Mouse (Mus musculus): ENCODE data around the gene Mpz. TPM values are rescaled to one million over a fixed set of nuclear protein-coding genes. Genes with fewer than 3 reads are reported as not detected.

The Mpz gene
- polyA plus RNA-seq (2021), result 0.06 TPM

- ChIA-PET POLR2A (interaction anchor here (0.9 to 1.2 kb wide), 2 partner anchors 29 to 83 kb away, joined by 3 to 4 read pairs; no protein-coding TSS in a partner anchor), CTCF (interaction anchor here (1.0 to 3.0 kb wide), 7 partner anchors 11 to 71 kb away, joined by 3 to 8 read pairs (median 3); no protein-coding TSS in a partner anchor)
- ATAC-seq, result peak; percentile 90
- peak; percentile 54 for DNase-seq (ENCODE audit: low read depth, low spot score)
- in situ Hi-C loops (cut with MboI; ENCODE audit: low pct_unique_long_range_greater_than_20kb), result no loop called here
- no peak for TF ChIP-seq CTCF (IDR thresholded peaks at IDR 0.05)
- H3K27me3 ChIP-seq, result no peaks in the 10 kb centered on the region
These were observed at the start of gene Mpz, which contains the start of gene Sdhc for GRCm38 (mm10) chr1:171149974-171150760. Gene Mpz, plus strand, starts transcription at chr1:171150711. Gene Sdhc, minus strand, starts transcription at chr1:171150603.

- in situ Hi-C loops (cut with MboI; ENCODE audit: low pct_unique_long_range_greater_than_20kb), result loop anchor here (10.0 kb wide), 1 partner anchor 206 kb away; no protein-coding TSS in a partner anchor
- POLR2A ChIA-PET, result no interaction called here
- DNase-seq (ENCODE audit: low read depth, low spot score), result no peak
- no peak for ATAC-seq
- H3K27me3 ChIP-seq, result no peaks in the 10 kb centered on the region
- CTCF ChIA-PET, result no interaction called here
- TF ChIP-seq CTCF (IDR thresholded peaks at IDR 0.05), result no peak
These were observed 49.5 kb upstream of the Mpz start for GRCm38 (mm10) chr1:171101033-171101432.

GRCm38 (mm10) chr1:171101733-171102546 is 48.6 kb upstream of the Mpz start:
- ChIA-PET POLR2A (interaction anchor here (0.7 kb wide), 1 partner anchor 12 kb away, joined by 3 read pairs; the partner anchor contains the start of gene Cfap126), CTCF (interaction anchor here (1.0 to 1.8 kb wide), 4 partner anchors 9 to 179 kb away, joined by 3 to 12 read pairs (median 4); partner anchors contain the start of gene Ppox)
- peak; percentile 4 for TF ChIP-seq CTCF (IDR thresholded peaks at IDR 0.05)
- DNase-seq (ENCODE audit: low read depth, low spot score) (peak; percentile 48), ATAC-seq (peak; percentile 77)
- in situ Hi-C loops (cut with MboI; ENCODE audit: low pct_unique_long_range_greater_than_20kb), result loop anchor here (10.0 kb wide), 1 partner anchor 207 kb away; no protein-coding TSS in a partner anchor
- no peaks in the 10 kb centered on the region for H3K27me3 ChIP-seq

- H3K27me3 ChIP-seq, result no peaks in the 10 kb centered on the region
- DNase-seq (ENCODE audit: low read depth, low spot score), result no peak
- ATAC-seq, result peak; percentile 74
- in situ Hi-C loops (cut with MboI; ENCODE audit: low pct_unique_long_range_greater_than_20kb), result loop anchor here (10.0 kb wide), 1 partner anchor 208 kb away; no protein-coding TSS in a partner anchor
- POLR2A ChIA-PET, result no interaction called here
- TF ChIP-seq CTCF (IDR thresholded peaks at IDR 0.05), result no peak
- CTCF ChIA-PET, result interaction anchor here (1.0 to 1.8 kb wide), 4 partner anchors 9 to 178 kb away, joined by 3 to 12 read pairs (median 4); partner anchors contain the start of gene Ppox
These were observed 47.8 kb upstream of the Mpz start for GRCm38 (mm10) chr1:171102547-171103177.

GRCm38 (mm10) chr1:171103179-171103840 is 47.2 kb upstream of the Mpz start:
- DNase-seq (ENCODE audit: low read depth, low spot score) (no peak), ATAC-seq (no peak)
- H3K27me3 ChIP-seq, result no peaks in the 10 kb centered on the region
- ChIA-PET POLR2A (no interaction called here), CTCF (interaction anchor here (1.4 to 1.8 kb wide), 3 partner anchors 8 to 64 kb away, joined by 3 to 12 read pairs (median 4); no protein-coding TSS in a partner anchor)
- no peak for TF ChIP-seq CTCF (IDR thresholded peaks at IDR 0.05)
- in situ Hi-C loops (cut with MboI; ENCODE audit: low pct_unique_long_range_greater_than_20kb), result loop anchor here (10.0 kb wide), 1 partner anchor 209 kb away; no protein-coding TSS in a partner anchor

GRCm38 (mm10) chr1:171105226-171105625 is 45.3 kb upstream of the Mpz start:
- POLR2A ChIA-PET, result no interaction called here
- no peak for DNase-seq (ENCODE audit: low read depth, low spot score)
- CTCF ChIA-PET, result no interaction called here
- in situ Hi-C loops (cut with MboI; ENCODE audit: low pct_unique_long_range_greater_than_20kb), result loop anchor here (10.0 kb wide), 1 partner anchor 210 kb away; no protein-coding TSS in a partner anchor
- no peaks in the 10 kb centered on the region for H3K27me3 ChIP-seq
- no peak for ATAC-seq
- no peak for TF ChIP-seq CTCF (IDR thresholded peaks at IDR 0.05)

GRCm38 (mm10) chr1:171109620-171110019 is 40.9 kb upstream of the Mpz start:
- CTCF ChIA-PET, result interaction anchor here (1.0 kb wide), 1 partner anchor 148 kb away, joined by 3 read pairs; no protein-coding TSS in a partner anchor
- in situ Hi-C loops (cut with MboI; ENCODE audit: low pct_unique_long_range_greater_than_20kb), result loop anchor here (5.0 to 10.0 kb wide), 4 partner anchors 113 to 365 kb away; partner anchors contain the start of gene Tomm40l
- TF ChIP-seq CTCF (IDR thresholded peaks at IDR 0.05), result no peak
- POLR2A ChIA-PET, result no interaction called here
- H3K27me3 ChIP-seq, result no peaks in the 10 kb centered on the region
- DNase-seq (ENCODE audit: low read depth, low spot score) (no peak), ATAC-seq (no peak)

- POLR2A ChIA-PET, result no interaction called here
- in situ Hi-C loops (cut with MboI; ENCODE audit: low pct_unique_long_range_greater_than_20kb), result loop anchor here (5.0 to 10.0 kb wide), 3 partner anchors 112 to 364 kb away; partner anchors contain the start of gene Tomm40l
- DNase-seq (ENCODE audit: low read depth, low spot score), result no peak
- ATAC-seq, result no peak
- CTCF ChIA-PET, result interaction anchor here (0.7 to 2.3 kb wide), 14 partner anchors 8 to 215 kb away, joined by 3 to 12 read pairs (median 4); partner anchors contain the start of genes B4galt3 and Ppox
- no peak for TF ChIP-seq CTCF (IDR thresholded peaks at IDR 0.05)
- no peaks in the 10 kb centered on the region for H3K27me3 ChIP-seq
These were observed 39.9 kb upstream of the Mpz start for GRCm38 (mm10) chr1:171110659-171111019.

Measured in Patski (cell line).